Mouse (Mus musculus): ENCODE measurements around the gene Kcnmb1. TPM values are rescaled to one million over a fixed set of nuclear protein-coding genes. Genes with fewer than 3 reads are reported as not detected.

The Kcnmb1 gene
- polyA plus RNA-seq, 1 experiment from 2014 or later, result 0.83 TPM

DNA sequence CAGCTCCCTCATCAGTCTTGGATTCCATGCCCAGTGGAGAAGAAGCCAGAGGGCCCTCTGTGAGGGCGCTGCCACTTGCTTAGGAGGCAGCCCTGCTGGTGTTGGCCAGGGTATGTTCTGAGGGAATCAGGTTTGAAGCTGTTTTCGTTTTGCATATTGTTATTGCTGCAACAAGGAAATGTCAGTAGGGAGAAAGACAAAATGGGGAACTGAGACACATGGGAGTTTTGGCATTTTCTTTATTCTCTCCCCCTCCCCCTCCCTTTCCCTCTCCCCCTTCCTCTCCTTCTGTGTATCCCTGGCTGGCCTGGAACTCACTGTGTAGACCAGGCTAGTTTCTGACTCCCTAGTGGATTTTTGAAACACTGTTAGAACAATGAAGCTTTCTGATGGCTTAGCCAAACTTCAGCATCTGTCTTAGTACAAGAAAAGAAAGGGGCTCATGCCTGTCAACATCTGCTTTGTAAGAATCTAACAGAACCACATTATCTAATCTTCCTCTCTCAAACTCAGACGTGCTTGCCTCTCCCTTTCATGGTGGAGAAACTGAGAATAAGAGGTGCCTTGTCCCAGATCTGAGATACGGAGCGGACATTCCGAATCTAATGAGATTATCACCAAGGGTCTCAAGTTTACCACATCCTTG, 49.3 kb downstream of the Kcnmb1 start:
- no peak overlapping the region for H3K4me2 ChIP-seq (ENCODE audit: low read depth, low read length)
- ATAC-seq (replicated peaks; ENCODE audit: extremely low read depth, insufficient read depth, low FRiP score), result no peak
- H3K27ac ChIP-seq (ENCODE audit: low read length), result 0 out of 2 replicates have a peak overlapping the region, but pooled peaks have one; percentile 21
- H3K27me3 ChIP-seq (ENCODE audit: control insufficient read depth, insufficient read depth, low read length), result no peaks in the 10 kb centered on the region
- H3K36me3 ChIP-seq (ENCODE audit: control insufficient read depth, insufficient read depth), result no peaks in the 10 kb centered on the region
- whole genome bisulfite sequencing, result 46% methylated on average over 6 of the region's 6 CpGs
- no peak overlapping the region for H3K4me3 ChIP-seq (ENCODE audit: low read length)
- no peaks in the 10 kb centered on the region for H3K9me3 ChIP-seq (replicated peaks; ENCODE audit: control insufficient read depth, low read length)
- no peak overlapping the region for H3K9ac ChIP-seq (ENCODE audit: low read length)
- H3K4me1 ChIP-seq (ENCODE audit: control insufficient read depth, insufficient read depth, low read length), result no peaks in the 10 kb centered on the region

Other genes with a start within 250 kb of the Kcnmb1 start
- gene Kcnip1, start 30.1 kb downstream of the Kcnmb1 start, polyA plus RNA-seq (2015; fragmentation: Nextera tagmentation; extraction: Ambion mirVana), result 0.10 and 0.20 TPM in 2 replicates
- 4.9 and 11.3 TPM in 2 replicates for gene Lcp2, start 83.9 kb downstream of the Kcnmb1 start, polyA plus RNA-seq (2015; fragmentation: Nextera tagmentation; extraction: Ambion mirVana)
- gene 4930469K13Rik, start 135.5 kb downstream of the Kcnmb1 start, polyA plus RNA-seq (2015; fragmentation: Nextera tagmentation; extraction: Ambion mirVana), result not detected in 2 replicates
- 0.05 and 0.06 TPM in 2 replicates for gene Foxi1, start 245.1 kb downstream of the Kcnmb1 start, polyA plus RNA-seq (2015; fragmentation: Nextera tagmentation; extraction: Ambion mirVana)